ENCODE assay signal across 8 mouse cellular contexts in the genomic region with DNA sequence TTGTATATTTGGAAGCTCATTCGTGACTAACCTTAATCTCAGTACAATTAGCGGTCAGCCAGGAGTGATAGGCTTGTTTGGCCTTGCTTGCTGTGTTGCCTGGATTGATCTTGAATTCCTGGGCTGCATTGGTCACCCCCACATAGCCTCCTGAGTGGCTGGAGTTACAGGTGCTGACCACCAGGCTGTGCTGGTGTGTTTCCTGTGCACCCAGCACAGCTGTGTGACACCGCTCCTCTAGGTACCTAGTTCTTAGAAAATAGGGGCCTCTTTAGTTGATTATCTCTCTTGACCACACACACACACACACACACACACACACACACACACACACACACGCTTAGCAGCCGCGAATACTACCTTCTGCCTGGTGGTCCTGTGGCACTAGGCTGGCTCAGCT. TPM values are rescaled to one million over a fixed set of nuclear protein-coding genes. Genes with fewer than 3 reads are reported as not detected.
DNase-seq lines count a peak whose midpoint lies in the region; ATAC-seq and TF ChIP-seq lines count a peak whose summit lies in the region.

No protein-coding gene starts in this region.

- H3K36me3 ChIP-seq in liver, postnatal 0 days (replicated peaks; ENCODE audit: insufficient read depth, low read length) = no peaks in the 10 kb centered on the region

- 39% methylated on average over 6 of the region's 6 CpGs for WGBS in liver, postnatal 0 days (ENCODE audit: insufficient replicate concordance)

- no peak overlapping the region for H3K4me3 ChIP-seq in liver, postnatal 0 days (ENCODE audit: low read depth, low read length)

- H3K4me2 ChIP-seq in liver, postnatal 0 days (ENCODE audit: low read depth, low read length) = no peak overlapping the region

- TF ChIP-seq CTCF in liver, postnatal 0 days (IDR thresholded peaks at IDR 0.05; ENCODE audit: low read depth) = peak; percentile 89

- H3K27me3 ChIP-seq in liver, postnatal 0 days (ENCODE audit: insufficient read depth, low read length) = no peaks in the 10 kb centered on the region

- H3K9me3 ChIP-seq in liver, postnatal 0 days (ENCODE audit: low read length) = no peaks in the 10 kb centered on the region

- DNase-seq in adrenal gland, adult 2 months = peak; percentile 70
- DNase-seq in adrenal gland, postnatal 25 days = no peak
- peak; percentile 54 for DNase-seq in lung, postnatal 10 days
- DNase-seq in lung, postnatal 14 days = no peak
- DNase-seq in embryo, embryonic 10.5 days (ENCODE audit: low spot score) = peak; percentile 50
- DNase-seq in liver, postnatal 0 days = peak; percentile 65
- DNase-seq in adipocyte (ENCODE audit: low spot score) = no peak

- H3K27ac ChIP-seq in liver, postnatal 0 days (ENCODE audit: low read depth) = no peak overlapping the region

- no peak overlapping the region for H3K9ac ChIP-seq in liver, postnatal 0 days (replicated peaks)

- ATAC-seq in liver, postnatal 0 days = peak; percentile 54
- no peak for ATAC-seq in inflammation-experienced regulatory T-cells, adult 6 months

- H3K4me1 ChIP-seq in liver, postnatal 0 days (ENCODE audit: insufficient read depth) = peaks cover 32% of the 10 kb centered on the region

- no peak for TF ChIP-seq EP300 in liver, postnatal 0 days (IDR thresholded peaks at IDR 0.05; ENCODE audit: low read depth)

RNA-seq across cellular contexts. Expression of a gene that starts 3.7 kb away (rescaled TPM):
- total RNA-seq in adrenal gland, adult 2 months (2021) = 10 to 100 TPM; 29.1 to 30.2 TPM
- polyA plus RNA-seq in adrenal gland, adult 2 months (2012; rRNA removed) = 52.0 and 62.7 TPM in 2 replicates
- total RNA-seq in adrenal gland, postnatal 25 days (2021) = 18.9 and 19.1 TPM in 2 replicates
- polyA plus RNA-seq in liver, postnatal 0 days (2015; fragmentation: Nextera tagmentation; extraction: Ambion mirVana) = 23.2 and 23.4 TPM in 2 replicates
- polyA plus RNA-seq in inflammation-experienced regulatory T-cells, adult 6 months (2017; shearing (Covaris generic)) = 1 to 10 TPM; 2.8 to 5.6 (median 3.1) TPM

Comparison
In these comparisons a context has a peak if more than half of its experiments do, and no peak if none do; other contexts are left out.
1. DNase-seq: peak in adrenal gland, adult 2 months (single experiment), lung, postnatal 10 days (single experiment), embryo, embryonic 10.5 days (single experiment) and liver, postnatal 0 days (single experiment); none in adrenal gland, postnatal 25 days (single experiment), lung, postnatal 14 days (single experiment) and adipocyte (single experiment).